In the genomic region with DNA sequence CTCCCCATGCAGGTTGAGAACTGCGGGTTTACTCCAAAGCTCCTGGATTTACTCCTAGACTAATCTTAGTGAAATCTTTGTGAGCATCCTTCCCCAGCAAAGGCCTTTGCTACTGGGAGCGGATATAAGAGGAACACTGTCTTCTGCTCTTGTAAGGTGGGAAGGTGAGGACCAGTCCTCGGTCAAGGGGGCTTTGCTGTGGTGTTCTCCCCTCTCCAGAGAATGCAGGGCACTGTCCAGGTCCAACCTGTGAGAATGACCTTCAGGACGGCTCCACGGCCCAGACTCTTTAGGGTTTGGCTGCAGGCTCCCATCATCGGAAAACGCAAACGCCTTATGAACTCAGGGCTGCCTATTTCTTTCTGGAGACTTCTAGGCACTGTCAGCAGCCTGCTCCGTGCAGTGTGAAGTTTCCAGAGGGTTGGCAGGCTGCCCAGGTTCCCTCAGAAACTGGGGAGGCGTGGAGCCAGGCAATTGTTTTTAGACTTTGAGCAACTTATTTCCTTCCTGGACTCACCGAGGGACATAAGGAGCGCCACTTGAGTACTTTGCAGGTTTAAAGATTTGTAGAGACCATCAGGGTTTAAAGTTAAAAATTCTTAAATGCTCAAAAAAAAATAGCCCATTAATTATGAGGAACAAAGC, we compare ENCODE assay signal across 8 mouse cellular contexts.
A peak's percentile ranks its signal among the peaks of the same experiment; 100 is the strongest.
DNase-seq lines count a peak whose midpoint lies in the region; ATAC-seq and TF ChIP-seq lines count a peak whose summit lies in the region.

No protein-coding gene starts in this region.

- H3K27ac ChIP-seq in hindbrain, embryonic 15.5 days (replicated peaks), result no peak overlapping the region
- H3K27ac ChIP-seq in hindbrain, embryonic 10.5 days, result no peak overlapping the region
- H3K27ac ChIP-seq in brown adipose tissue, adult 24 weeks (replicated peaks; ENCODE audit: low read depth, low read length), result peak overlapping the region; percentile 99
- H3K27ac ChIP-seq in kidney, embryonic 15.5 days, result peak overlapping the region; percentile 75
- H3K27ac ChIP-seq in limb, embryonic 14.5 days (replicated peaks; ENCODE audit: low read depth, low read length), result no peak overlapping the region

- H3K4me2 ChIP-seq in hindbrain, embryonic 15.5 days, result no peak overlapping the region
- no peak overlapping the region for H3K4me2 ChIP-seq in kidney, embryonic 15.5 days
- no peak overlapping the region for H3K4me2 ChIP-seq in limb, embryonic 14.5 days (replicated peaks; ENCODE audit: low read depth, low read length, severe bottlenecking)

- no peaks in the 10 kb centered on the region for H3K36me3 ChIP-seq in hindbrain, embryonic 15.5 days
- no peaks in the 10 kb centered on the region for H3K36me3 ChIP-seq in hindbrain, embryonic 10.5 days
- no peaks in the 10 kb centered on the region for H3K36me3 ChIP-seq in kidney, embryonic 15.5 days
- H3K36me3 ChIP-seq in limb, embryonic 14.5 days (ENCODE audit: control insufficient read depth, insufficient read depth, low read length), result no peaks in the 10 kb centered on the region

- H3K27me3 ChIP-seq in hindbrain, embryonic 15.5 days, result no peaks in the 10 kb centered on the region
- no peaks in the 10 kb centered on the region for H3K27me3 ChIP-seq in hindbrain, embryonic 10.5 days (ENCODE audit: insufficient read depth, poor library complexity, severe bottlenecking)
- H3K27me3 ChIP-seq in kidney, embryonic 15.5 days, result no peaks in the 10 kb centered on the region
- no peaks in the 10 kb centered on the region for H3K27me3 ChIP-seq in limb, embryonic 14.5 days (ENCODE audit: control insufficient read depth, insufficient read depth, low read length)

- ATAC-seq in hindbrain, embryonic 15.5 days (ENCODE audit: low FRiP score, low read depth), result 0 out of 2 replicates have a peak, but pooled peaks have one; percentile 56
- ATAC-seq in granulocyte monocyte progenitor cell, adult 5-6 weeks (replicated peaks; ENCODE audit: poor library complexity, severe bottlenecking), result 0 out of 2 replicates have a peak, but pooled peaks have one; percentile 27
- ATAC-seq in kidney, embryonic 15.5 days (replicated peaks; ENCODE audit: low FRiP score), result peak; percentile 92
- 0 out of 2 replicates have a peak, but pooled peaks have one; percentile 55 for ATAC-seq in limb, embryonic 14.5 days (ENCODE audit: low FRiP score, low read depth)
- no peak for ATAC-seq in monocyte, adult 5-6 weeks (replicated peaks; ENCODE audit: insufficient number of reproducible peaks, low FRiP score, low TSS enrichment, poor library complexity, severe bottlenecking)

- H3K9ac ChIP-seq in hindbrain, embryonic 15.5 days, result no peak overlapping the region
- no peak overlapping the region for H3K9ac ChIP-seq in kidney, embryonic 15.5 days
- no peak overlapping the region for H3K9ac ChIP-seq in limb, embryonic 14.5 days (ENCODE audit: low read depth, low read length, severe bottlenecking)

- 60% methylated on average over 12 of the region's 12 CpGs for WGBS in hindbrain, embryonic 15.5 days
- 83% methylated on average over 12 of the region's 12 CpGs for WGBS in hindbrain, embryonic 10.5 days
- 46% methylated on average over 12 of the region's 12 CpGs for WGBS in kidney, embryonic 15.5 days
- 46% methylated on average over 12 of the region's 12 CpGs for WGBS in limb, embryonic 14.5 days

- 0 out of 2 replicates have a peak, but pooled peaks cover 3% of the 10 kb centered on the region for H3K4me1 ChIP-seq in hindbrain, embryonic 15.5 days (replicated peaks)
- H3K4me1 ChIP-seq in hindbrain, embryonic 10.5 days (replicated peaks), result no peaks in the 10 kb centered on the region
- H3K4me1 ChIP-seq in brown adipose tissue, adult 24 weeks (ENCODE audit: control insufficient read depth, insufficient read depth, insufficient read length, low read length), result peaks cover 29% of the 10 kb centered on the region
- H3K4me1 ChIP-seq in kidney, embryonic 15.5 days, result peaks cover 27% of the 10 kb centered on the region
- H3K4me1 ChIP-seq in limb, embryonic 14.5 days (ENCODE audit: control insufficient read depth, insufficient read depth, low read length), result peaks cover 10% of the 10 kb centered on the region; the same call in 1 of the 2 replicates

- H3K4me3 ChIP-seq in hindbrain, embryonic 15.5 days, result no peak overlapping the region
- no peak overlapping the region for H3K4me3 ChIP-seq in hindbrain, embryonic 10.5 days
- H3K4me3 ChIP-seq in brown adipose tissue, adult 24 weeks (ENCODE audit: insufficient read depth, low read depth, low read length), result no peak overlapping the region
- H3K4me3 ChIP-seq in kidney, embryonic 15.5 days (replicated peaks), result no peak overlapping the region
- H3K4me3 ChIP-seq in limb, embryonic 14.5 days (replicated peaks; ENCODE audit: low read length), result no peak overlapping the region

- H3K9me3 ChIP-seq in hindbrain, embryonic 15.5 days, result no peaks in the 10 kb centered on the region
- no peaks in the 10 kb centered on the region for H3K9me3 ChIP-seq in hindbrain, embryonic 10.5 days
- H3K9me3 ChIP-seq in kidney, embryonic 15.5 days (replicated peaks), result no peaks in the 10 kb centered on the region
- no peaks in the 10 kb centered on the region for H3K9me3 ChIP-seq in limb, embryonic 14.5 days (ENCODE audit: control insufficient read depth, low read length)

- no peak for TF ChIP-seq POLR2A in limb, embryonic 14.5 days (IDR thresholded peaks at IDR 0.05; ENCODE audit: borderline replicate concordance, extremely low read depth, insufficient read depth, insufficient read length)

- no peak for DNase-seq in hindbrain, embryonic 10.5 days (ENCODE audit: low spot score)
- peak; percentile 91 for DNase-seq in limb, embryonic 14.5 days (ENCODE audit: low spot score)
- DNase-seq in skeletal muscle tissue, adult 2 months (ENCODE audit: low read depth, low spot score), result peak; percentile 48

Comparison
In these comparisons a context has a peak if more than half of its experiments do, and no peak if none do; other contexts are left out.
1. H3K27ac ChIP-seq: peak in brown adipose tissue, adult 24 weeks (single experiment) and kidney, embryonic 15.5 days (single experiment); none in hindbrain, embryonic 15.5 days (single experiment), hindbrain, embryonic 10.5 days (single experiment) and limb, embryonic 14.5 days (single experiment).